Mouse (Mus musculus) CH12.LX (cell line): ENCODE data around the gene Slc6a19. TPM values are rescaled to one million over a fixed set of nuclear protein-coding genes. Genes with fewer than 3 reads are reported as not detected.

Experiments used
- DNase-seq: peaks from one replicate; pipeline ENCODE4 v3.0.0-alpha.2; 2013; ENCODE audit errors: extremely low read depth
- H3K27ac ChIP-seq: 2 replicates; pipeline ENCODE4 v1.5.1; 2012; ENCODE audit warnings: low read depth, mild to moderate bottlenecking, control low read depth, moderate library complexity; ENCODE audit not compliant: insufficient read depth
- H3K27me3 ChIP-seq: replicated peaks from 2 replicates; pipeline ENCODE3; 2012; ENCODE audit warnings: inconsistent platforms
- H3K36me3 ChIP-seq, 2 experiments: replicated peaks in 1 of 2; 2 replicates each; pipeline versions ENCODE3 to v1.6.1; 2012; ENCODE audit warnings: inconsistent platforms in 1 of 2, low read length in 1 of 2, mild to moderate bottlenecking in 1 of 2, mixed read lengths in 1 of 2, moderate library complexity in 1 of 2; ENCODE audit not compliant: control insufficient read depth in 1 of 2, insufficient read depth in 1 of 2
- H3K4me1 ChIP-seq, 2 experiments: 2 replicates each; pipeline ENCODE4 v1.6.1; 2012; ENCODE audit warnings: inconsistent platforms in 1 of 2, moderate library complexity in 1 of 2; ENCODE audit not compliant: insufficient read depth in 2 of 2, control insufficient read depth in 1 of 2
- H3K4me2 ChIP-seq: 2 replicates; pipeline ENCODE4 v1.6.1; 2012; ENCODE audit warnings: low read depth, mild to moderate bottlenecking, control low read depth; ENCODE audit not compliant: poor library complexity, insufficient read depth, severe bottlenecking
- H3K4me3 ChIP-seq, 3 experiments: fragments of 150-350 bp in 1 of 3; sonication (generic) in 1 of 3; replicated peaks in 1 of 3; 2 replicates each; pipeline versions ENCODE3 to v1.5.1; 2011 to 2012; ENCODE audit warnings: low read depth in 2 of 3, low read length in 2 of 3, mild to moderate bottlenecking in 2 of 3, moderate library complexity in 2 of 3, control low read depth in 1 of 3, improper control_type of control experiment in 1 of 3, inconsistent platforms in 1 of 3, mixed read lengths in 1 of 3; ENCODE audit not compliant: poor library complexity in 1 of 3
- H3K79me2 ChIP-seq: replicated peaks from 2 replicates; pipeline ENCODE4 v1.6.1; 2012; ENCODE audit warnings: mild to moderate bottlenecking, moderate library complexity; ENCODE audit not compliant: control insufficient read depth, poor library complexity, insufficient read depth, severe bottlenecking; ENCODE audit errors: extremely low read depth
- H3K9ac ChIP-seq: 2 replicates; pipeline ENCODE4 v1.6.1; 2012; ENCODE audit warnings: low read depth, mild to moderate bottlenecking, control low read depth, moderate library complexity; ENCODE audit not compliant: insufficient read depth
- H3K9me3 ChIP-seq: replicated peaks from 2 replicates; pipeline ENCODE3; 2012; ENCODE audit warnings: low read length, inconsistent platforms, mixed read lengths
- CHD2 ChIP-seq: IDR thresholded peaks from 2 replicates; pipeline ENCODE4 v1.6.1; 2011; ENCODE audit warnings: low read length, improper control_type of control experiment
- EP300 ChIP-seq: IDR thresholded peaks from 2 replicates; pipeline ENCODE4 v1.6.1; 2011; ENCODE audit warnings: low read length, improper control_type of control experiment
- IRF4 ChIP-seq: IDR thresholded peaks from 2 replicates; pipeline ENCODE4 v1.6.1; 2014; ENCODE audit warnings: low read depth, mild to moderate bottlenecking, inconsistent platforms, low read length, improper control_type of control experiment
- JUN ChIP-seq: IDR thresholded peaks from 2 replicates; pipeline ENCODE4 v1.6.1; 2011; ENCODE audit warnings: low read depth, mild to moderate bottlenecking, low read length, improper control_type of control experiment, moderate library complexity; ENCODE audit not compliant: insufficient read depth
- KAT2A ChIP-seq: IDR thresholded peaks from 2 replicates; pipeline ENCODE4 v1.6.1; 2012; ENCODE audit warnings: low read length, improper control_type of control experiment, inconsistent platforms; ENCODE audit not compliant: insufficient replicate concordance
- MAFK ChIP-seq: IDR thresholded peaks from 2 replicates; pipeline ENCODE4 v1.6.1; 2011; ENCODE audit warnings: low read length, improper control_type of control experiment; ENCODE audit not compliant: insufficient replicate concordance
- MAX ChIP-seq: IDR thresholded peaks from 2 replicates; pipeline ENCODE4 v1.6.1; 2011; ENCODE audit warnings: low read length, improper control_type of control experiment
- MAZ ChIP-seq: IDR thresholded peaks from 2 replicates; pipeline ENCODE4 v1.6.1; 2012; ENCODE audit warnings: low read depth, mild to moderate bottlenecking, inconsistent platforms, low read length, improper control_type of control experiment, moderate library complexity
- MEF2A ChIP-seq: IDR thresholded peaks from 2 replicates; pipeline ENCODE4 v1.6.1; 2014; ENCODE audit warnings: low read depth, mild to moderate bottlenecking, inconsistent platforms, low read length, improper control_type of control experiment, borderline replicate concordance
- MYC ChIP-seq: IDR thresholded peaks from 2 replicates; pipeline ENCODE4 v1.6.1; 2011; ENCODE audit warnings: low read depth, mild to moderate bottlenecking, improper control_type of control experiment, low read length
- PAX5 ChIP-seq: IDR thresholded peaks from 2 replicates; pipeline ENCODE4 v1.6.1; 2012; ENCODE audit warnings: low read length, inconsistent platforms, mixed read lengths
- POLR2A ChIP-seq: IDR thresholded peaks from 2 replicates; pipeline ENCODE4 v1.6.1; 2011; ENCODE audit warnings: low read depth, mild to moderate bottlenecking, improper control_type of control experiment, low read length
- RAD21 ChIP-seq: IDR thresholded peaks from 2 replicates; pipeline ENCODE4 v1.6.1; 2011; ENCODE audit warnings: low read depth, mild to moderate bottlenecking, low read length, improper control_type of control experiment, moderate library complexity
- SMC3 ChIP-seq: IDR thresholded peaks from 2 replicates; pipeline ENCODE4 v1.6.1; 2011; ENCODE audit warnings: low read depth, low read length, improper control_type of control experiment
- TBP ChIP-seq: conservative IDR thresholded peaks from 2 replicates; pipeline ENCODE4 v1.6.1; 2011; ENCODE audit warnings: low read depth, low read length, improper control_type of control experiment
- TCF12 ChIP-seq: IDR thresholded peaks from 2 replicates; pipeline ENCODE4 v1.6.1; 2014; ENCODE audit warnings: low read depth, mild to moderate bottlenecking, inconsistent platforms, low read length, improper control_type of control experiment
- UBTF ChIP-seq: IDR thresholded peaks from 2 replicates; pipeline ENCODE4 v1.6.1; 2012; ENCODE audit warnings: low read depth, mild to moderate bottlenecking, inconsistent platforms, low read length, improper control_type of control experiment, moderate library complexity
- USF2 ChIP-seq: conservative IDR thresholded peaks from 2 replicates; pipeline ENCODE4 v1.6.1; 2011; ENCODE audit warnings: low read depth, low read length, improper control_type of control experiment
- ZMIZ1 ChIP-seq: IDR thresholded peaks from 2 replicates; pipeline ENCODE4 v1.6.1; 2012; ENCODE audit warnings: low read depth, mild to moderate bottlenecking, inconsistent platforms, low read length, improper control_type of control experiment
- ZNF384 ChIP-seq: IDR thresholded peaks from 2 replicates; pipeline ENCODE4 v1.6.1; 2012; ENCODE audit warnings: low read depth, low read length, improper control_type of control experiment, inconsistent platforms
- dilution Hi-C: fragments of 300-500 bp; cut with MboI; formaldehyde crosslinking; loops from 2 replicates; pipeline ENCODE4 v1.14.3; 2020; ENCODE audit warnings: low sequenced_read_pairs; ENCODE audit not compliant: extremely low pct_unique_long_range_greater_than_20kb, extremely low pct_ligation_motif_present
- in situ Hi-C: fragments of 300-500 bp; cut with MboI; formaldehyde crosslinking; loops from 3 replicates; pipeline ENCODE4 v1.14.3; 2019; ENCODE audit warnings: low sequenced_read_pairs, low pct_ligation_motif_present, low pct_unique_long_range_greater_than_20kb, mixed read lengths
- polyA plus RNA-seq: library from polyadenylated mRNA; unstranded; fragments of >175 nt; gene quantifications from 2 replicates; pipeline ENCODE4 v1.2.1, GENCODE M21; 2012; ENCODE audit warnings: low read depth; ENCODE audit not compliant: insufficient read length
- total RNA-seq, 2 experiments: library from RNA; depleted of rRNA; stranded (reverse); fragments of 300-350 nt in 1 of 2; fragments of >200 nt in 1 of 2; gene quantifications; 2 replicates each; pipeline ENCODE4 v1.2.3; 2012 to 2014

Slc6a19 gene
- total RNA-seq (2012; rRNA removed) (0.13 TPM in 1 of 2 replicates, not detected in the other), total RNA-seq (2014; rRNA removed) (not detected in 2 replicates), polyA plus RNA-seq (0.13 TPM in 1 of 2 replicates, not detected in the other)

- H3K27me3 ChIP-seq, result peaks cover 22% of the 10 kb centered on the region
- no peaks in the 10 kb centered on the region for H3K36me3 ChIP-seq
- H3K4me2 ChIP-seq, result no peak within 1 kb of the TSS
- no peaks in the 10 kb centered on the region for H3K79me2 ChIP-seq
- H3K9me3 ChIP-seq, result no peaks in the 10 kb centered on the region
- no peak within 1 kb of the TSS for H3K27ac ChIP-seq
- H3K4me3 ChIP-seq, result no peak within 1 kb of the TSS
- H3K9ac ChIP-seq, result no peak within 1 kb of the TSS
- no peak for TF ChIP-seq CHD2
- no peak for TF ChIP-seq MYC
- TF ChIP-seq SMC3, result no peak
- TF ChIP-seq PAX5, result no peak
- in situ Hi-C loops (no loop called here), dilution Hi-C loops (no loop called here)
- H3K4me1 ChIP-seq, result no peaks in the 10 kb centered on the region
- DNase-seq, result no peak
These were observed at the start of gene Slc6a19 for GRCm38 (mm10) chr13:73704694-73705325. Slc6a19 (minus strand) TSS chr13:73704865.

- dilution Hi-C loops (no loop called here), in situ Hi-C loops (no loop called here)
- H3K9ac ChIP-seq, result no peak overlapping the region
- no peaks in the 10 kb centered on the region for H3K36me3 ChIP-seq
- peaks cover 4% of the 10 kb centered on the region for H3K9me3 ChIP-seq
- H3K4me3 ChIP-seq, result no peak overlapping the region
- H3K27ac ChIP-seq, result no peak overlapping the region
- peaks cover 0 to 17% of the 10 kb centered on the region in 2 experiments; a peak in 2 of 4 replicates for H3K4me1 ChIP-seq
- no peak for DNase-seq
- H3K4me2 ChIP-seq, result no peak overlapping the region
- TF ChIP-seq ZNF384 (no peak), RAD21 (no peak), MAZ (no peak), TBP (no peak), UBTF (no peak), TCF12 (no peak), POLR2A (no peak), MAFK (no peak), KAT2A (no peak), JUN (no peak), ZMIZ1 (no peak), MEF2A (no peak), MAX (no peak), IRF4 (no peak), MYC (no peak), EP300 (no peak), USF2 (no peak)
- peaks cover 2% of the 10 kb centered on the region for H3K27me3 ChIP-seq
- H3K79me2 ChIP-seq, result no peaks in the 10 kb centered on the region
These were observed 46.6 kb upstream of the Slc6a19 start for GRCm38 (mm10) chr13:73751284-73751683.
